Mouse (Mus musculus) liver, embryonic 14.5 days (tissue): ENCODE data around the gene Cfap36. TPM values are rescaled to one million over a fixed set of nuclear protein-coding genes. Genes with fewer than 3 reads are reported as not detected.
A peak's percentile ranks its signal among the peaks of the same experiment; 100 is the strongest.

Source experiments
- ATAC-seq: fragments of 200-750 bp; cut with Nextera tagmentation; 2 replicates; pipeline ENCODE4 v1.8.0; 2017; ENCODE audit warnings: moderate number of reproducible peaks, mild to moderate bottlenecking, moderate library complexity; ENCODE audit not compliant: insufficient read depth
- DNase-seq, 3 experiments: peaks; one replicate each; pipeline ENCODE4 v3.0.0-alpha.2; 2012 to 2013; ENCODE audit warnings: low read depth in 3 of 3, low spot score in 3 of 3
- H3K27ac ChIP-seq: fragments of 300-500 bp; sonication (generic); 2 replicates; pipeline ENCODE4 v1.5.1; 2014; ENCODE audit warnings: moderate library complexity, mild to moderate bottlenecking, control low read depth, inconsistent platforms
- H3K27me3 ChIP-seq: fragments of 300-500 bp; sonication (generic); 2 replicates; pipeline ENCODE4 v1.6.1; 2014; ENCODE audit warnings: mild to moderate bottlenecking, low read length, moderate library complexity; ENCODE audit not compliant: control insufficient read depth, insufficient read depth
- H3K36me3 ChIP-seq: fragments of 300-500 bp; sonication (generic); replicated peaks from 2 replicates; pipeline ENCODE4 v1.6.1; 2014; ENCODE audit warnings: low read depth; ENCODE audit not compliant: control insufficient read depth, insufficient read depth
- H3K4me1 ChIP-seq, 2 experiments: fragments of 200-500 bp in 1 of 2; fragments of 300-500 bp in 1 of 2; sonication (generic) in 1 of 2; replicated peaks; 2 replicates each; pipeline ENCODE4 v1.6.1; 2012 to 2014; ENCODE audit warnings: antibody characterized with exemption in 1 of 2, inconsistent platforms in 1 of 2, low read length in 1 of 2; ENCODE audit not compliant: control insufficient read depth in 2 of 2, insufficient read depth in 2 of 2
- H3K4me2 ChIP-seq: fragments of 300-500 bp; sonication (generic); 2 replicates; pipeline ENCODE4 v1.6.1; 2014; ENCODE audit warnings: low read depth, mild to moderate bottlenecking, control low read depth, moderate library complexity
- H3K4me3 ChIP-seq, 2 experiments: fragments of 200-500 bp in 1 of 2; fragments of 300-500 bp in 1 of 2; sonication (generic) in 1 of 2; 2 replicates each; pipeline ENCODE4 v1.5.1; 2012 to 2014; ENCODE audit warnings: low read depth in 2 of 2, low read length in 2 of 2, mild to moderate bottlenecking in 2 of 2, control low read depth in 1 of 2, inconsistent platforms in 1 of 2, moderate library complexity in 1 of 2; ENCODE audit not compliant: insufficient read depth in 1 of 2
- H3K9ac ChIP-seq: fragments of 300-500 bp; sonication (generic); replicated peaks from 2 replicates; pipeline ENCODE4 v1.6.1; 2014; ENCODE audit warnings: mild to moderate bottlenecking, control low read depth, moderate library complexity
- H3K9me3 ChIP-seq: fragments of 300-500 bp; sonication (generic); 2 replicates; pipeline ENCODE4 v1.6.1; 2016; ENCODE audit warnings: low read length, mixed read lengths; ENCODE audit not compliant: control insufficient read depth
- CTCF ChIP-seq: IDR thresholded peaks from 2 replicates; pipeline ENCODE4 v1.5.1; 2016; ENCODE audit warnings: antibody characterized with exemption, low read depth, control low read depth
- EP300 ChIP-seq: IDR thresholded peaks from 2 replicates; pipeline ENCODE4 v1.6.1; 2016; ENCODE audit warnings: antibody characterized with exemption, low read depth
- WGBS: fragments of 180-500 bp; shearing (Covaris S2); extraction: QIAGEN DNeasy Blood & Tissue Kit; methylation state at CpG from one replicate; pipeline ENCODE4 v1.1.7; 2014; ENCODE audit not compliant: insufficient replicate concordance; 5-methylcytosine and 5-hydroxymethylcytosine counted together
- polyA plus RNA-seq, 2 experiments: library from polyadenylated mRNA; depleted of rRNA in 1 of 2; stranded (reverse) in 1 of 2; unstranded in 1 of 2; fragments of >200 nt; fragmentation: Nextera tagmentation in 1 of 2; extraction: Ambion mirVana in 1 of 2; gene quantifications; 2 replicates each; pipeline versions ENCODE4 v1.2.1 to v1.2.3; 2012 to 2014

Gene Cfap36
- polyA plus RNA-seq, 2 experiments = 5.2 to 12.4 TPM

DNA sequence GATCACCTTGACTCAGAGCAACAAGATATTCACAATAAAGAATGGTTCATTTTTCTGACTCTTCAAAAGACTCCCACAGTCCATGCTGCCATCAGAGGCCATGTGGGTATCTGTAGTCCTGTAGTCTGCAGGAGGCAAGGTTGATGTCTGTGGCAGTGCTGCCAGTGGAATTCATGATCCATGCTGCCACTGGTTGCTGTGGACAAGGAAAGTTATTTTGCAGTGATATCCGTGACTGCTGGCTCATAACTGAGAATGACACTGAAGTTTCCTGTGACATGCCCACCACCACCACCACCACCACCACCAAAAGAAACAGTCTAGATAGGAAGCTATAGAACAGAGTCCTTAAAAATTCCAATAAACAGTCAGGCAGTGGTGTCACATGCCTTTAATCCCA lies 7.4 kb upstream of the Cfap36 start:
- H3K27ac ChIP-seq = no peak overlapping the region
- no peaks in the 10 kb centered on the region for H3K36me3 ChIP-seq
- WGBS = 66% methylated on average over 1 of the region's 1 CpGs
- TF ChIP-seq EP300 = no peak
- TF ChIP-seq CTCF = no peak
- no peak overlapping the region for H3K4me2 ChIP-seq
- H3K4me3 ChIP-seq = no peak overlapping the region
- no peaks in the 10 kb centered on the region for H3K27me3 ChIP-seq
- H3K9me3 ChIP-seq = no peaks in the 10 kb centered on the region
- ATAC-seq (no peak), DNase-seq (no peak)
- H3K9ac ChIP-seq = no peak overlapping the region
- no peaks in the 10 kb centered on the region for H3K4me1 ChIP-seq

DNA sequence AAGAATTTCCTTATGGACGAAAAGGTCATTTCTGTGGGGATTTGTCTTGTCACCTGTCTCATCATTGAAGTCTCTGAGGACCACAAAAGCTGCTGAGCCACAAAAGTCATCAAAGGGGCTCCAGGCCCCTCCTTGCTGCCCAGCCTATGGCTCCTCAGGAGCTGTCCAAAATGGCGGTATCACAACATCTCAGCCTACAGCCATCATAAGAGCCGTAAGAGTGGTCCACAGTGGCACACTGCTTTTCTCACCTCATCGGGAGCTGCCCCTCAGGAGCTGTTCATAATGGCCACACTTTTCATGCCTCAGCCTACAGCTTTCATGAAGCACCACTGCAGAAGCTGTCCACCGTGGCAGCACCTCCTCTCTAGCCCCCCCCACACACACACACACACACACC lies 1.2 kb upstream of the Cfap36 start:
- 89% methylated on average over 5 of the region's 5 CpGs for WGBS
- ATAC-seq = no peak
- Histone ChIP-seq H3K27ac (no peak overlapping the region), H3K4me2 (no peak overlapping the region), H3K9me3 (no peaks in the 10 kb centered on the region), H3K4me3 (no peak overlapping the region), H3K27me3 (no peaks in the 10 kb centered on the region), H3K36me3 (no peaks in the 10 kb centered on the region), H3K9ac (no peak overlapping the region), H3K4me1 (peaks cover 5 to 7% of the 10 kb centered on the region in 2 experiments)
- TF ChIP-seq EP300 (no peak), CTCF (no peak)
- no peak for DNase-seq

DNA sequence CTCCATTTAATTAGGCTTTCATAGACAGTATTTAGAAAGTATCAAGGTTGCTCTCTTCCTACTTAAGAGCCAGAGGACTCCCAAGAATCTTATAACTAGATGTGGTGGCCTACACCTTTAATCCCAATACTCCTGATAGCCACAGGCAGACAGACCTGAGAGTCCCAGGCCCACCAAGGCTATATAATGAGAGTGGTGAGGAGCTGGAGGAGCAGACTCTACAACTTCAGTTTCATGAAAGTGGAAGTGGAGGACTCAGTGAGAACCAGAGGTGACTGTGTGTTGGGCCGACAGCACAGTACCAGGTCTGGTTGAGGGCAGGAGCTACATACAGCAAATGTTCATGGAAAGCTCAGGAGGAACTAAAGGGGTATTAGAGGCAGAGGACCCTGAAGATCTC lies 516 bp upstream of the Cfap36 start:
- H3K4me1 ChIP-seq = peaks cover 5 to 7% of the 10 kb centered on the region in 2 experiments
- H3K27me3 ChIP-seq = no peaks in the 10 kb centered on the region
- WGBS = 88% methylated on average over 1 of the region's 1 CpGs
- no peaks in the 10 kb centered on the region for H3K36me3 ChIP-seq
- H3K9me3 ChIP-seq = no peaks in the 10 kb centered on the region
- TF ChIP-seq EP300 (no peak), CTCF (no peak)
- peak overlapping the region; percentile 95 for H3K4me2 ChIP-seq
- H3K4me3 ChIP-seq = peak overlapping the region; percentile 78 to 88; a peak in 3 of 4 replicates
- ATAC-seq = no peak
- H3K27ac ChIP-seq = no peak overlapping the region
- no peak overlapping the region for H3K9ac ChIP-seq
- no peak for DNase-seq

DNA sequence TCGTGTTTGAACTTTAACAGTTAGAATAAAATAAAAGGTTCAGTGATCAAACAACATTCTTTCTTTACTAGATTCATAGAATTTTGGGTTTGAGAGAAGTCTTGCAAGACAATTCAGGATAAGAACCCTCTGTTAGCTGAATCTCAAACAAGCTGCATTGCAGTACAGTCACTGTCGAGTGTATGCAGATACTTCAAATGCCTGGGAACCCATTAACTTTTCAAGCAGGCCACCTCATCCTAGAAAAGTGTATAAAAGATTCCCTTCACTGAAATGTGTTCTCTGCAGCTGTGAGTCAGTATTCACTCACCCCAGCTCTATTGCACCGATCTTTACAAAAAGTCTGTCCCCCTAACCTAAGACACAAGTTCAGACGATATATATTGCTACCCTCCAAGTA lies 1.2 kb downstream of the Cfap36 start:
- Histone ChIP-seq H3K36me3 (no peaks in the 10 kb centered on the region; the same call in 1 of the 2 replicates), H3K4me1 (peaks cover 5 to 7% of the 10 kb centered on the region in 2 experiments), H3K4me2 (peak overlapping the region; percentile 95), H3K9ac (no peak overlapping the region; the same call in 1 of the 2 replicates), H3K4me3 (peak overlapping the region in 1 of 2 experiments; percentile 78; a peak in 2 of 4 replicates), H3K27me3 (no peaks in the 10 kb centered on the region), H3K9me3 (no peaks in the 10 kb centered on the region), H3K27ac (no peak overlapping the region)
- TF ChIP-seq EP300 (no peak), CTCF (no peak)
- ATAC-seq = no peak
- WGBS = 59% methylated on average over 4 of the region's 4 CpGs
- DNase-seq = no peak

DNA sequence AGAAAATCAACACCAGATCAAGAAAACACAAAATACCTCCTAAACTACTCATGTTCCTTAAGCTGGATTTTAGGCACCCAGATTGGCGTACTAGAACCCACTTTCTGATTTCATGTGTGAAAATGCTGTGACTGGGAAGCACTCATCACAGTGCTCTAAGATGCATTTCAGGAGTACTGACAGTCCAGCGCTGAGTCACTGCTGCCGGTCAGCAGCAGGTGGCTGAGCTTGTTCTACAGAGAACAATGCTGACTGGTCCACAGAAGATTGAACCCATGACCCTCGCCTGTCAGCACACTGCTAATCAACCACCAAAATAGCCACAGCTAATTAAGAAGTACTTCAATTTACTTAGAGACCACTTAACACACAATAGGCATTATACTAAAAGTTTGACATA lies 5.2 kb downstream of the Cfap36 start:
- 76% methylated on average over 4 of the region's 4 CpGs for WGBS
- H3K4me3 ChIP-seq = no peak overlapping the region
- no peak overlapping the region for H3K27ac ChIP-seq
- H3K9me3 ChIP-seq = no peaks in the 10 kb centered on the region
- H3K9ac ChIP-seq = no peak overlapping the region
- peaks cover 5 to 6% of the 10 kb centered on the region in 2 experiments for H3K4me1 ChIP-seq
- H3K27me3 ChIP-seq = no peaks in the 10 kb centered on the region
- DNase-seq = no peak
- TF ChIP-seq EP300 = no peak
- TF ChIP-seq CTCF = no peak
- H3K4me2 ChIP-seq = no peak overlapping the region
- no peaks in the 10 kb centered on the region; the same call in 1 of the 2 replicates for H3K36me3 ChIP-seq
- no peak for ATAC-seq
